Mouse (Mus musculus): ENCODE measurements at regions not wholly inside any gene's neighbourhood (a gene's known extent, or its start where the extent isn't known, plus 50 kb on each side); places are given as distances from the start of the nearest gene placed in this dataset.

GRCm38 (mm10) chr2:148622216-148622615 is 50.2 kb upstream of the Nxt1 start:
- no peak for DNase-seq (ENCODE audit: low spot score)

DNA sequence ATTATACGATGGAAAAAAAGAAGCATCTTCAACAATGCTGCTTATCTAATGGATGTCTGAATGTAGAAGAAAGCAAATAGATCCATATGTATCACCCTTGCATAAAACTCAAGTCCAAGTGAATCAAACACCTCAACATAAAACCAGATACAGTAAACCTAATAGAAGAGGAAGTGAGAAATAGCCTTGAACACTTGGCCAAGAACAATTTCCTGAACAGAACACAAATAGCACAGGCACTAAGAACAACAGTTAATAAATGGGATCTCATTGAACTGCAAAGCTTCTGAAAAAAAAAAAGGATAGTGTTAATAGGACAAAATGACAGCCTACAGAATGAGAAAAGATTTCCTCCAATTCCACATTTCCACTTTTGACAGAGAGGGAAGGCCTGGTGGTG is 60.5 kb upstream of the Nxt1 start:
- no peak for DNase-seq (ENCODE audit: low spot score)

DNA sequence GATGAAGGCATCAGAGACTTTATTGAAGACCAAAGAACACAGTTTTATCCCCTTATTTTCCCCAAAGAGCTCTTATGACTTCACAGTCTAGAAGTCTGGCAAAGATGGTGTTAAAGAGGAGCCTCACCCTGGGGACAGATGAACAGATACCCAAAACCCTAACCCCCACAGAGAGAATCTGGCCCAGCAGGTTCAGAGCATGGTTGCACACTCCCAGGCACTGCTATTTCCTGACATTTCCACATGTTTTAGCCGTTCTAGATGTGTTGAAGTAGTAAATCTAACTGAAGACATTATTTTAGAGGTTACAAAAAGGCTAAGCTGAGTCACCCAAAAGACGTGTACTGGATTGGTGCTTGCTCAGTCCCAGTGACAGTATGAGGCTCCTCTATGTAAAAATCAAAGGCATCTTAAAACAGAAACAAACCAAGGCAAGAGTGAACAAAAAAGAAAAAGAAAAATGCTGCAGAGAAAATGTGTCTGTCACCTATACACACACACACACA is 66.9 kb upstream of the Nxt1 start:
- DNase-seq (ENCODE audit: low spot score), result no peak

DNA sequence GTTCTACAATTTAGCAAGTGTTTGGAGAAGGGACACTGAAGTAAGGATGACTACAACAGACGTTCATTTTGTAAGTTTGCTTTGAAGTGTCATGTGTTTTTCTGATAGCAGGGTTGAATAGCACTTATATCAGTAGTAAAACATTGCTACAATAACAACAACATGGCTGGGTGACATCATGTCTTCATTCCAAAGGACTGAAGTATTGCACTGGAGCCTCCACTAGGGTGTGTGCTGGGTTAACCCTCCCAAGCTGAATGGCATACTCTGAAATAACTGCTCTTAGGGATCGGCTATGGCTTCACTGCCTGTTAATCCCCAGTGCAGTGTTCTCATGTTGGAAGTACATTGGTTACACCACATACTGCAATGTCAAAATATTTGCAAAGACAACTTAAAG is 68.5 kb upstream of the Nxt1 start:
- no peak for DNase-seq (ENCODE audit: low spot score)

DNA sequence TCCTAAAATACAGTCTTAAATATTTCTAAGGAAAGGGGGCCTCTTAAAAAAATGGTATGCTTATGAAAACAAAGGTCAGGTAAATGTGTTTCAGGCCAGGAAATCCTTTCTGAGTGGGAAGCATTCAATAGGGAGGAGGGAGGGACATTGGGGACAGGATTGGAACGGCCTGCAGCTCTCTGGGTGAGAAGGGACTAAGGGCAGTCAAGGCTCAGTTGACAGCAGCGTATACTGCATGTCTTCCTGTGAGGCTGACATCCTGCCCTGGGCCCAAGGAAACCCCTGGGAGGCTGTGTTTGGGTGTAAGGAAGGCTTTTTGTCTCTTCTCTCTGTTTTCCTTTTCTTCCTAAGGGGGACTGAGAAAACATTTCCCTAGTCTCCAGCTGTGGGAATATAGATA is 69.1 kb upstream of the Nxt1 start:
- no peak for DNase-seq (ENCODE audit: low spot score)

DNA sequence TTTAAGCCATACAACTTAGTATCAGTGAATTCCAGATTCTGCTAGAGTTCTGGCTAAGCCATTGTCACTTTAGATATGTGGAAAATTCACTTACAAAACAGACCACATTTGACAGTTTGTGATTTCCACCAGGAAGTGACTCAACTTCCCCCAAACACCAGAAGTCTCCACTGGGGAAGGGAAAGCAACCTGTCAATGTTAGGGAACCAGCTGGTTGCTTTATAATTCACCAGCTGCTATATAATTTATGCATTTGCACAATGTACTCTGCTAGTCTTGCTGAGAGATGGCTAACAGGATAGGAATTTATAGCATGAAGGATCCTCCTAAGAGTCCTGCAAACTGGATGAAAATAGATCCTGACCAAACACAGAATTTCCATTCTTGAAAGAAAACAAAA is 72.9 kb upstream of the Nxt1 start:
- no peak for DNase-seq (ENCODE audit: low spot score)

GRCm38 (mm10) chr2:148596966-148597365 is 75.4 kb upstream of the Nxt1 start:
- DNase-seq (ENCODE audit: low spot score), result no peak

DNA sequence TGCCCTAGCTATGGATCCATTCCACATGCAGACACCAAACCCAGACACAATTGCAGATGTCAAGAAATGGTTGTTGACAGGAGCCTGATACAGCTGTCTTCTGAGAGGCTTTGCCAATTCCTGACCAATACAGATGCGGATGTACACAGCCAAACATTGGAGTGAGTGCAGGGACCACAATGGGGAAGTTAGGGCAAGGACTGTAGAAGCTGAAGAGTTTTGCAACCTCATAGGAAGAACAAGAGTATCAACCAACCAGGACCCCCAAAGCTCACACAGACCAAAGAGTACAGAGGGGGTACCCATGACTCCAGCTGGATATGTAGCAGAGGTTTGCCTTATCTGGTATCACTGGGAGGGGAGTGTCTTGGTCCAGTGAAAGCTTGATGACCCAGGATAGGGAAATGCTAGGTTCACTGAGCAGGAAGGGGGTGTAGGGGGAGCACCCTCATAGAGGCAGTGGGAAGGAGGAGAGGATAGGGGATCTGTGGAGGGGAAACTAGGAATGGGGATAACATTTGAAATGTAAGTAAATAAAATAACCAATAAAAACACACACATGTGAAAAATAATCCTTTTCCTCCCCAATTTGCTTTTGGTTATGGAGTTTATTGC is 86.6 kb upstream of the Nxt1 start:
- no peak for DNase-seq (ENCODE audit: low spot score)

- DNase-seq (ENCODE audit: low spot score), result no peak
Measured at GRCm38 (mm10) chr2:148582208-148582607, 90.2 kb upstream of the Nxt1 start.

GRCm38 (mm10) chr2:148581666-148582065 is 90.7 kb upstream of the Nxt1 start:
- no peak for DNase-seq (ENCODE audit: low spot score)

GRCm38 (mm10) chr2:148580286-148580966 is 92.0 kb upstream of the Nxt1 start:
- DNase-seq (ENCODE audit: low spot score), result peak; percentile 43

- DNase-seq (ENCODE audit: low spot score), result no peak
Measured at GRCm38 (mm10) chr2:148579564-148579963, 92.8 kb upstream of the Nxt1 start.

DNA sequence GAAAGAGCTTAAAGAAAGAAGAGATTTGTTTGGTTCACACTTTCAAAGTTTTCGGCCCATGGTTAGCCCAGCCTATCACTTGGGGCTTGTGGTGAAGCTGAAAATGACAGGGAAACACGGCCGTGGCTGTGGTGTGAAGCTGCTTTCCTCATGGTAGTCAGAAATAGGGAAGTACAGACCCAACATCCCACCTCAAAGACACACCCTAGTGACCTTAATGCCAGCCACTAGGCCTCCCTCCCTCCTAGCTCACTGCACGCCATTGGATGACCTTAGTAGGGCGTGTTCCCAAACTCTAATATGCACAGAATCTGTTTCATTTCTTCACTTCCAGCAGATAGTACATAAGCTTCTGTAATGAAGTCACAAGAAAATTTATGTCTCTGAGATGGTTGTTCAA is 93.4 kb upstream of the Nxt1 start:
- DNase-seq (ENCODE audit: low spot score), result no peak

- DNase-seq (ENCODE audit: low spot score), result no peak
Measured at GRCm38 (mm10) chr2:148578176-148578575, 94.2 kb upstream of the Nxt1 start.

DNA sequence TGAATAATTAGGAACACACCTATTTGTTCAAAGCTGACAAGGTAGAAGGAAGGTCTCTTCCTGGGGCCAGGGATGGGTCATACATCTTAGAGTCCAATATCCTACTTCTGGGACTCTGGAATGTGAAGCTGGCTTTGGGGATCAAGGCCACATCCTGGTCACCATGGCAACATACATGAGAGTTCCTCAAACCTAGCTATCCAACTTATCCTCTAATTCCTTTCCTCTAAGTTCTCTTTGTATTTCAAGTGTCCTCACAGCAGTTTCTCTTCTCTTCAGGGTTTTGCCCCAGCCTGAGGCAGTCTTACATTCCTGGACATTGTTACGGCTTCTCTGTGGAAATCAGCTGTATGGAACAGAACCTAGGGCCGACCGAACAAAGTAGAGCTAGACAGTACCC is 97.0 kb upstream of the Nxt1 start:
- no peak for DNase-seq (ENCODE audit: low spot score)

- DNase-seq (ENCODE audit: low spot score), result peak; percentile 78
Measured at GRCm38 (mm10) chr2:148572165-148572564, 100.2 kb upstream of the Nxt1 start.

DNA sequence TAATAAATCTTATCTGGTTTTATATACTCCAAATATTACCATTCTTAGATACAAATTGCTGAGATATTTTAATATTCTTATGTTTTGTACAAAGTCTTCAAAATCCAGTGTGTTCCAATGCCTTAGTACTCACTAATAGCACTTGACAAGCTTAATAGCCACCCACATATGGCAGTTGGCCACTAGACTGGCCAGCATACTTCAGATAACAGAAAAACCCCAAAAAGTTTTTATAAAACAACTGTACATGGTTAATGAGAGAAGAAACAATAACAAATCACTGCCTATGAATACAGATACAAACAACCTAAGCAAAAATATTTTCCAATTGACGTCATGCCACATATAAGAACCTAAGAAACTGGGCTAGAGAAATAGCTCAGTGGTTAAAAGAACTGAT is 100.8 kb upstream of the Nxt1 start:
- no peak for DNase-seq (ENCODE audit: low spot score)

DNA sequence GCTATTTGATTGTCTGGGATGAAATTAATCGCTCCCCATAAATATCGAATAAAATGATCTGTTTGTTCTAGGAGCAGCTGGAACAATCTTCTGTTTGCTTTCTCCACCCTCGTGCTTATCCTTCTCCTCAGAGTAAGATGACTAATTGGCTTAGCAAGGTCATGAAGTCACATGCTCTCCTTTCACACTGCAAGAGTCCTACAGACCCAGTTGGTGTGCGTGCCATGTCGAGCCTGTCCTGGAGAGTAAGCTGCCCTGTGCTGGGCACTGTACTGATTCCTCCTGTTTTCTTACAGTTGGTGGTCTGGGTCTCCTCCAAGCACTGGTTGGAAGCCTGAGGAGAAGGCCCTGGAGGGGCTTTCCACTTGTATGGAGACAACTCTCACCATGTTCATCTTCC is 101.4 kb upstream of the Nxt1 start:
- no peak for DNase-seq (ENCODE audit: low spot score)

DNA sequence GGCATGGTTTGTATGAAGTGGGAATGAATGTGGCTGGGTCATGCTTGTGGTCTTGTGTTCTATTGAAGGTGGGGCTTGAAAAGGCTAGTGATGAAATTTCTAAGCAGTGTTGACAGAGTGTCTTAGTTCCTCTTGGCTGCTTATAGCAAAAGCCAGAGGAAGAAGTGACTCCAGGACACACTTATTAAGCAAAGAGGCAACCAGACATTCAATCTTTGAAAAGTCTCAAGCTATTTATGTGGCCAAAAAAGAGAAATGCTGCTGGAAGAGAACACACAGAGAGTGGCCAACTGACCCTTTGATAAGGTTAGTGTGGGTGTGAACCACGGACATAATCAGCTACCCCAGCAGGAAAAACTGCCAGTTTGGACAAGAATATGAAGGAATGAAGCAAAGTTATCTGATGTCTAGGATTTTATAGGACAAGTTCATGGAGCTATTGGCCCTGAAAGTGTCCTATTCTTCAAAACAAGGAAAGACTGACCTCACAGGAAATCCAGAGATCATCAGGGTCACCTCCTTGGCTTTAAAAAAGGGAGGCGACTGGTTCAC is 104.4 kb upstream of the Nxt1 start:
- no peak for DNase-seq (ENCODE audit: low spot score)

DNA sequence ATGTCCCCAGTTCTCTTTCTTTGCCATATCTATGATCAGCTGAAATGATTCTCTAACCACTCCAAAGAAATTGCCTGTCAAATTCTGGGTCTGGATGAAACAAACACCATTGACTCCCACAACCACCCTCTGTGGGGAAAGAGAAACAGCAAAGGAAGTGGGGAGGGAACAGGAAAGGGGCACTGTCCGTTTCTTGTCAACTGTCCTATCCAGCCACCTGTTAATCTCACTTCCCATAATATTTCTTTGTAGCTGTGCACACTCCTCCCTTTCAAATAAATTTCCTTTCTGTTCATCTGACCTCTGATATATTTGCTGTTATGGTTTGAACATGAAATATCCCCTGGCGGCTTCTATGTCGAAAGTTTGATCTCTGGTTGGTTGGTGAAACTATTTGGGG is 109.0 kb upstream of the Nxt1 start:
- DNase-seq (ENCODE audit: low spot score), result no peak

DNA sequence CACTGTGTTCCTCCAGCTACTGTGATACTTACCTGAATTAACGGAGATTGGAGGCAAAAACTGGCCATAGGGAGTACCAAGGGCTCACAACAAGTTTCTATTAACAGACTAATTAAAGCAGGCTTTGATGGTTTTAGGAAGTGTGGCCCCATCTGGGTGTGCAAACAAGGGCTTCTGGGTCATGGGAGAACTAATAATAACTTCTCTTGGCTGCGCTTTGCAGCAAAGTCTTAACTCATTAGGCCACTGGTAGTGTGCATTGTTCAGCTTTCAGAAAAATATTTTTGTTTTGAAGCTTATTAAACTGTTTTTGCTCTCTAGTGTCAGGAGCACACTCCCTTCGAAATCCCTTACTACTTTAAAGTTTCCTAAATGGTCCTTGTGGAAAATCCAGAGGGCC is 110.4 kb upstream of the Nxt1 start:
- no peak for DNase-seq (ENCODE audit: low spot score)

DNA sequence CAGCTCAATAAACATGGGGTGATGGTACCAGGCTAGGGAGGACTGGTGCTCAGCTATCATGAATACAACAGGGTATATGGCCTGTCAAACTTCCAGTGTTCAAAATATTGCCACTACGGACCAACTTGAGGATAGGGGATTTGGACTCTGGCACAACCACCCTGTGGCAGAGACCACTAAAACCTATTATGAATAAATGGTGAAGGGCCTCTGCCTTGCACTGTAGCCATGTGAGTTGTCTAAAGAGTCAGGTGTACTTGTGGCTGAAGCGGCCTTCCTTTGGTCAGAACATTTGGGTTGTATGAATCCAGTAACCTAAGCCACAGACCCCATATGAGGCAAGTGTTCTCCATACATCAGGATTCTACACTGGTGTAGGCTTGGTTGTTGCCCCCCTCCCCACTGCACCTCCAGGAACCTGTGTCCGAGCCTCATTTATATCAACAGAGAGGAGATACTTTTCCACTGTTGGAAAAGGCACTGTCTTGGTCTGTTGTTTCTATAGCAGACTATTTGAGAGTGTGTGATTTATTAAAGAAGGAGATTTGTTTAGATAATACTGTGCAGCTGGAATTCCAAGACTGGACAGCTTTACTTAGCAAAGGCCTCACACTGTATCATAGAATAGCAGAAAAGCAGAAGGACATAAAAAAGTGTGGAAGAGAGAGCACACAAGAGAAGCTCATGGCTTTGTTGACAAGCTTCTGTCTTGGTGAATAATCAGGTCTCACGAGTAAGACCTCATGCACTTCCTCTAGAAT is 112.2 kb upstream of the Nxt1 start:
- DNase-seq (ENCODE audit: low spot score), result no peak

DNA sequence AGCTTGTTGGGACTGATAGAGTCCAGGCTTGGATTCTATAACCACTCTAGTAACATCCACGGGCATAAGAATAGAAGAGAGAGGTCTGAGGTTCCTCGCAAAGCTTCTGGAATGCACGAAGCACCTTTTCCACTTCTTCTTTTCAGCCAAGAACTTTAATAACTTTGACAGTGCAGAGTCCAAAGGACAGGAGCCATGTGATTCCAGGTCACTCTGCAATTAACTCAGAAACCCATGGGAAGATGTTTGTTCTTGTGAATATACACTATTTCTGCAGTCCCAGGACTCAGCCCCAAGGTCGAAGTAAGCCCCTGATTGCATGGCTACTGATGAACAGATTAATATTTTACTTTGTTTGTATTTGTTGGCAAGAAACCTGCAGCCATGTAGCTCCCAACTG is 113.0 kb upstream of the Nxt1 start:
- DNase-seq (ENCODE audit: low spot score), result no peak
